Mouse (Mus musculus) adrenal gland, adult 2 months (tissue): ENCODE results near the gene Gm9945. TPM values are rescaled to one million over a fixed set of nuclear protein-coding genes. Genes with fewer than 3 reads are reported as not detected.

Experiments used
- DNase-seq: peaks from one replicate; pipeline ENCODE4 v3.0.0; 2021
- polyA plus RNA-seq: library from polyadenylated mRNA; depleted of rRNA; stranded (reverse); fragments of >200 nt; gene quantifications from 2 replicates; pipeline ENCODE4 v1.2.3, GENCODE M21; 2012; rRNA removed
- total RNA-seq, 2 experiments: library from RNA; stranded (reverse); gene quantifications; 2 replicates each; pipeline ENCODE4 v1.2.3; 2021

The Gm9945 gene
- total and polyA plus RNA-seq, 3 experiments = not detected

DNA sequence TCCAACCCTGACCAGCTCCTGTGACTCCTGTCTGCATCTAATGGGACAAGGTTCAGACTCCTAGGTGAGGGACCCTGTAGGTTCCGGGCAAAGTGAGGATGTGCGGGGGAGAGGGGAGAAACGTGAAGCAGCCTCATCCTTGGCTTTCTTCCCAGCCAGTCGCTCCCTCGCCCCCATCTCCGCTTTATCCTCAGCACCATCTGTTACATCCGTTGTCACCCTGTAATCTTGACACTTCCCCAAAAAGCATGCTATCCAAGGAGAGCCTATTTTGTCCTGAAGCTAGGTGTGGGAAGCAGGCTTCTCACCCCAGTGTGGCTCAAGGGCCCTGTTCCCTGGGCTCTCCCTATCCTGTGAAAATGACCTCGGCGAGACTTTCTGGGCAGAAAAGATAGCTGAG, 43.0 kb downstream of the Gm9945 start:
- no peak for DNase-seq

DNA sequence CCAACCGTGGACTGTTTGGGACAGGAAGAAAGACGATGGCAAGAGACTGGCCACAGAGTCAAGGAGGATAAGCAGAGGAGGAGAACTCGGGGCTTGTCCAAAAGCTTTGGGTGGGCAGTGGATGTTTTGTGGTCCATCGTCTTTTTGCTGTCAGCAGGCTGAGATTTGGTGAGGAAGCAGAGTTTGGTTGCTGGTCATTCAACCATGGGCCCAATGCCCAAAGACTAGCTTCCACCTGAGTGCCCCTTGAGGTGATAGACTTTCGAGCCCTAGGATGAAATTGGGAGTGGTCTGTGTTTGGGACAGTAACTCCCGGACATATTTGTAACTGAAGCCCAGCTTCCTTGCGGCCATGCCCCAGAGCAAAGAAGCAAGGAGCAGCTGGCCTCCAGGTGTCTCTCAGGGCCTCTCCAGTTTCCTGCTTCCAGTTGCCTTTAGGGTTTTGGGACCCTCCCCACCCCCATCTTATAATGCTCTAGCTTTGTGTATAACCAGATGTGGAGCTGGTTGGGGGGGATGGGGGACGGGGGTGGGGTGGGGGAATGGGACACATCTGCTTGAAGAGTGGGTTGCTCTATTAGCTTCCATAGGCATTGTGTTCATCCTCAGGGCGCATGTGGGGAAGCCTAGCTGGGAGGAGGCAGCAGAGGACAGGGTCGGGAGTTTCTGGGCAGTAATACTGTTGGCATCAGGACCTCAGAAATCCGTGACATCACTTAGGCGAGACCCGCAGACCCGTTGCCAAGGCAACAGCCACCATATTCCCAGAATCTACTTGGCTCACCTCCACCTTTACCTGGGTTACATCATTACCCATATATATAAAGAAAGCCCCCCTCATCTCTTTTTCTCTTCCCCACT, 43.8 kb downstream of the Gm9945 start:
- DNase-seq = no peak

DNA sequence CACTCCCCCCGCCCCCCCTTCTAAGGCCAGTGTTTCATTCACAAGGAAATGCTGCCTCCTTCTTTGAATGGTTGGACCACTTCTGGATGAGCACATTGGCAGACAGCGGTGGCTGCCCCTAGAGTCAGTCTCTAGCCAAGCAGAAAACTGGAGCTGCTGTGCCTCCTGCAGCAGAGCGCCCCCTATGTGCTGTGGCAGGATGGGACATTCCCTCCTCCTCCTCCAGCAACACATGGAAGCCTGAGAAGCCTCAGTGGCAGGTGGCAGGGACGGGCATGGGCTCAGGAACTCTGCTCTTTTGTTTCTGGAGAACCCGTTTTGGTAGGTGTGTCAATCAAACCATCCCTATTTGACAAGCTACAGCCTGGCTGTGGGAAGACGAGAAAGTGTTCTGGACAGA, 44.9 kb downstream of the Gm9945 start:
- DNase-seq = no peak

DNA sequence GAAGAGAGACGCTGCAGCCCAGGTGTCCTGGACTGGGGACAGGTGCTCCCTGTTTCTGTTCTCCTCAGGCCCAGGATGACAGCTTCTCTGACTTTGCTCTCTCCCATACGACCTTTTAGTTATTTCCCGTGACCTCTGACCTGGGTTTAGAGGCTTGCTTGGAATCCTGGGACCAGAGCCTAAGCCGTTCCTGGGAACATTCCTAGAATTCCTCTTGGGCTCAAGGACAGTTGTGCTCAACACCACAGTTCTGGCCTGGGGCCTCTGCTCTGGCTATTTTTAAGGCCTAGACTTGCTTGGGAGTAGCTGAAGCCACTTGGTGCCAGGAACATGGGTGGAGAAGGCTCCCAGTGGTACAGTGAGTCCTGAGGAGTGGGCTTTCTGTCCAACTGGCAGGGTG, 45.5 kb downstream of the Gm9945 start:
- DNase-seq = no peak

DNA sequence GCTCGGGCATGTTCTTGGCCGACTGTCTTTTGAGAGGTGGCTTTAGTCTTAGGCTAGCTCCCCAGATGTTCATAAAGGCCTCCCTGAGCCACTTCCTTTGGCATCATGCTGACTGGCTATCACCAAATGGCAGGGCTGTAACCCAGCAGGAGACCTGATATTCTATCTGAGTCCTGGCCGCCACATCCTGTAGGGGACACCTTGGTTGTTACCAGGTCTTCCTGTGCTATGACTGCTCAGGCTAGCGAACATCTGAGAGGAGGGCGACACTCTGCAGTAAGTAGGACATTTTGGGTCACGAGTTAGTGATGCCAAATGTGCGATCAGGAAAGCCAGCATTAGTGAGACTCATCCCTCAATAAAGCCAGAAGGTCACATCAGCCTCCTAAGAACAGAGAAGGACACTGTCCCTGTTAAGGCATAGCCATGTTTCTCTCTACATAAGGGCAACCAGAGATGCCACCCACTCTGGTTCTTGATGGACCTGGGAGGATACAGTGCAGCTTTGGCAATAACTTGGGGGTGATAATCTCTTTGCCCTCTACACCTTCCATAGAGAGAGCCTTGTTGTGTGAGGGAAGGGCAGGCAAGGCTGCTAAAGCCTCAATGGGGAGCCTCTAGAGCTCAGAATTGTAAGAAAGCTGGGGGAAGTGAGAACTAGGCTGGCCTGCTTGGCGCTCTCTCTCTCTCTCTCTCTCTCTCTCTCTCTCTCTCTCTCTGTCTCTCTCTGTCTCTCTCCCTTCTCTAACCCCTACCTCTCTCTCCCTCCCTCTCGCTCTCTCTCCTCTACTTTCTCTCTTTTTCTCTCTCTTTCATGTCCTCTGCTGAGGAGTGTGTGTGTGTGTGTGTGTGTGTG, 48.7 kb downstream of the Gm9945 start:
- DNase-seq = no peak

DNA sequence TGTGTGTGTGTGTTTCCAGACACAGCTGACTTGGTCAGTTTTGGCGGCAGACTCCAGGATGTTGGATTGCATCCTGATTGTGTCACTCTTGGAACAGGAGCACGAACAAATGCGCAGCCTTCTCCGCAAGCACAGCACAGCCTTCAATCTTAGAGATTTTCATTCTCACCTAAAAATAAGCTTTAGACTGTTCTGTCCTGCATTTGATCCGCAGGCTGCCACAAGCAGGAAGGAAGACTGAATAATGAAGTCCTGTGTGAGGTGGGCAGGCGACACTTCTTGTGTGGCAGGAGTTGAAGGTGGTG, 49.2 kb downstream of the Gm9945 start:
- peak; percentile 58 for DNase-seq

DNA sequence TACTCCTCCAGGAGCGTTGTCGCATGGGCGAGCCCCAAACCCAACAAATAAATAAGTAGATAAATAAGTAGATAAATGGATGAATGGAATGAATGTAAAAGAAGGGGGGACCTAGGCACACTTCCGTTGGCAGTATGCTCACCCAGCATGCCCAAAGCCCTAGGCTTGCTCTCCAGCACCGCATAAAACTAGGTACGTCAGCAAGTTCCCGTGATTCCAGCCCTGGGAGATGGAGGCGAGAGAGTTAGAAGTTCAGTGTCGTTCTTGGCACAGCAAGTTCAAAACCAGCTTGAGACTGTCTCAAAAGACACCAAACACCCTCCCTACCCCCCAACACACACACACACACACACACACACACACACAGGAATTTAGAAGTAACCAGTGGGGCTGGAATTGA, 50.0 kb downstream of the Gm9945 start:
- no peak for DNase-seq

Other genes starting within 250 kb of the Gm9945 start
- gene Hspa4, start 179.7 kb upstream of the Gm9945 start, total RNA-seq = 100 to 1,000 TPM; 194 to 257 TPM
- gene Hspa4, start 179.7 kb upstream of the Gm9945 start, polyA plus RNA-seq = 54.0 and 57.0 TPM in 2 replicates
- 10 to 100 TPM in 1 of 2 experiments, 1 to 10 TPM in 1; 8.8 to 10.1 TPM for gene Zcchc10, start 155.5 kb upstream of the Gm9945 start, total RNA-seq
- gene Zcchc10, start 155.5 kb upstream of the Gm9945 start, polyA plus RNA-seq = 7.1 and 7.6 TPM in 2 replicates
- 100 to 1,000 TPM; 145 to 306 TPM for gene Aff4, start 129.3 kb upstream of the Gm9945 start, total RNA-seq
- 6.3 and 8.7 TPM in 2 replicates for gene Aff4, start 129.3 kb upstream of the Gm9945 start, polyA plus RNA-seq
- gene Leap2, start 57.0 kb upstream of the Gm9945 start, total RNA-seq = not detected
- gene Leap2, start 57.0 kb upstream of the Gm9945 start, polyA plus RNA-seq = not detected in 2 replicates
- 1,000 to 10,000 TPM; 1,216 to 1,248 TPM for gene Uqcrq, start 49.3 kb upstream of the Gm9945 start, total RNA-seq
- gene Uqcrq, start 49.3 kb upstream of the Gm9945 start, polyA plus RNA-seq = 845 and 941 TPM in 2 replicates
- gene Gdf9, start 49.1 kb upstream of the Gm9945 start, total RNA-seq = 1 to 10 TPM in 1 of 2 experiments, under 1 TPM in 1; 0.90 to 9.0 TPM
- gene Gdf9, start 49.1 kb upstream of the Gm9945 start, polyA plus RNA-seq = 0.36 and 0.39 TPM in 2 replicates
- not detected for gene Gm10447, start 23.1 kb upstream of the Gm9945 start, total RNA-seq
- gene Gm10447, start 23.1 kb upstream of the Gm9945 start, polyA plus RNA-seq = 0.08 TPM in 1 of 2 replicates, not detected in the other
- gene Shroom1, start 23.0 kb upstream of the Gm9945 start, total RNA-seq = 1 to 10 TPM; 3.5 to 3.8 TPM
- gene Shroom1, start 23.0 kb upstream of the Gm9945 start, polyA plus RNA-seq = 5.0 and 5.3 TPM in 2 replicates
- gene Gm9837, start 9.7 kb upstream of the Gm9945 start, total RNA-seq = not detected
- gene Gm9837, start 9.7 kb upstream of the Gm9945 start, polyA plus RNA-seq = not detected in 2 replicates
- under 1 TPM; 0.29 to 0.45 TPM for gene Sowaha, start 108 bp downstream of the Gm9945 start, total RNA-seq
- gene Sowaha, start 108 bp downstream of the Gm9945 start, polyA plus RNA-seq = 0.47 and 0.72 TPM in 2 replicates
- 10 to 100 TPM; 38.1 to 43.7 TPM for gene Sept8, start 39.1 kb downstream of the Gm9945 start, total RNA-seq
- gene Sept8, start 39.1 kb downstream of the Gm9945 start, polyA plus RNA-seq = 32.7 and 46.9 TPM in 2 replicates
- 10 to 100 TPM; 23.0 to 29.8 TPM for gene Kif3a, start 87.2 kb downstream of the Gm9945 start, total RNA-seq
- 3.1 and 3.6 TPM in 2 replicates for gene Kif3a, start 87.2 kb downstream of the Gm9945 start, polyA plus RNA-seq
- gene Il4, start 138.5 kb downstream of the Gm9945 start, total RNA-seq = not detected
- gene Il4, start 138.5 kb downstream of the Gm9945 start, polyA plus RNA-seq = not detected in 2 replicates
- not detected for gene Il13, start 154.5 kb downstream of the Gm9945 start, total RNA-seq
- not detected in 2 replicates for gene Il13, start 154.5 kb downstream of the Gm9945 start, polyA plus RNA-seq
- gene Rad50, start 227.2 kb downstream of the Gm9945 start, total RNA-seq = 10 to 100 TPM; 11.6 to 13.8 TPM
- gene Rad50, start 227.2 kb downstream of the Gm9945 start, polyA plus RNA-seq = 2.6 and 3.6 TPM in 2 replicates
- not detected for gene Il5, start 240.6 kb downstream of the Gm9945 start, total RNA-seq
- gene Il5, start 240.6 kb downstream of the Gm9945 start, polyA plus RNA-seq = 0.06 and 0.12 TPM in 2 replicates